Comparison of ENCODE assay signal across 8 mouse cellular contexts in genomic region chr13:21279076-21279475, GRCm38 (mm10). TPM values are rescaled to one million over a fixed set of nuclear protein-coding genes. Genes with fewer than 3 reads are reported as not detected.
DNase-seq lines count a peak whose midpoint lies in the region; ATAC-seq lines count a peak whose summit lies in the region.

No protein-coding gene starts in this region.

- H3K9me3 ChIP-seq in forebrain, embryonic 11.5 days (ENCODE audit: control insufficient read depth, low read length) = no peaks in the 10 kb centered on the region
- no peaks in the 10 kb centered on the region for H3K9me3 ChIP-seq in liver, embryonic 12.5 days (replicated peaks)

- H3K27ac ChIP-seq in forebrain, embryonic 11.5 days (ENCODE audit: low read depth, low read length) = no peak overlapping the region
- H3K27ac ChIP-seq in liver, embryonic 12.5 days = no peak overlapping the region

- peak overlapping the region; percentile 47 for H3K4me2 ChIP-seq in forebrain, embryonic 11.5 days (ENCODE audit: low read depth, low read length, severe bottlenecking)
- H3K4me2 ChIP-seq in liver, embryonic 12.5 days = peak overlapping the region; percentile 74

- no peaks in the 10 kb centered on the region; the same call in 1 of the 2 replicates for H3K27me3 ChIP-seq in forebrain, embryonic 11.5 days (ENCODE audit: control insufficient read depth, insufficient read depth, low read length)
- H3K27me3 ChIP-seq in liver, embryonic 12.5 days (replicated peaks) = peaks cover 3% of the 10 kb centered on the region; the same call in 1 of the 2 replicates

- no peaks in the 10 kb centered on the region; the same call in 1 of the 2 replicates for H3K4me1 ChIP-seq in forebrain, embryonic 11.5 days (replicated peaks; ENCODE audit: control insufficient read depth, insufficient read depth, low read length)
- H3K4me1 ChIP-seq in liver, embryonic 12.5 days = peaks cover 32% of the 10 kb centered on the region

- H3K9ac ChIP-seq in forebrain, embryonic 11.5 days (ENCODE audit: low read length) = peak overlapping the region; percentile 20; the same call in 1 of the 2 replicates
- peak overlapping the region; percentile 61 for H3K9ac ChIP-seq in liver, embryonic 12.5 days

- ATAC-seq in forebrain, embryonic 11.5 days (replicated peaks; ENCODE audit: low FRiP score) = no peak
- no peak for ATAC-seq in liver, embryonic 12.5 days

- peak; percentile 22 to 35 for DNase-seq in cerebellum, postnatal 10 days
- DNase-seq in cerebellum, adult 11-12 months = no peak
- DNase-seq in 3T3-L1 (ENCODE audit: low read depth, low spot score) (peak; percentile 27), adipocyte (ENCODE audit: low spot score) (no peak)
- DNase-seq in forebrain, embryonic 11.5 days (ENCODE audit: low spot score) = no peak
- no peak for DNase-seq in thymus, postnatal 10 days (ENCODE audit: low spot score in 2 of 2)
- DNase-seq in right cerebral cortex, postnatal 14 days = no peak

- peak overlapping the region; percentile 42 for H3K4me3 ChIP-seq in forebrain, embryonic 11.5 days (ENCODE audit: low read depth, low read length)
- peak overlapping the region; percentile 63 for H3K4me3 ChIP-seq in liver, embryonic 12.5 days

- WGBS in forebrain, embryonic 11.5 days = 10% methylated on average over 8 of the region's 8 CpGs
- 4% methylated on average over 8 of the region's 8 CpGs for WGBS in liver, embryonic 12.5 days (ENCODE audit: insufficient replicate concordance)

- no peaks in the 10 kb centered on the region for H3K36me3 ChIP-seq in forebrain, embryonic 11.5 days (ENCODE audit: control insufficient read depth, insufficient read depth, low read length)
- no peaks in the 10 kb centered on the region for H3K36me3 ChIP-seq in liver, embryonic 12.5 days

RNA-seq across cellular contexts. Expression of gene Gpx5, which starts 13.5 kb away (rescaled TPM):
- not detected in 2 replicates for polyA plus RNA-seq in forebrain, embryonic 11.5 days (2014; fragmentation: Nextera tagmentation; extraction: Ambion mirVana)
- polyA plus RNA-seq in liver, embryonic 12.5 days (2016; fragmentation: Nextera tagmentation; extraction: Ambion mirVana) = not detected in 2 replicates

RNA-seq across cellular contexts. Expression of gene Gpx6, which starts 32.8 kb away (rescaled TPM):
- polyA plus RNA-seq in forebrain, embryonic 11.5 days (2014; fragmentation: Nextera tagmentation; extraction: Ambion mirVana) = not detected in 2 replicates
- polyA plus RNA-seq in liver, embryonic 12.5 days (2016; fragmentation: Nextera tagmentation; extraction: Ambion mirVana) = not detected in 2 replicates

Comparison
In these comparisons a context has a peak if more than half of its experiments do, and no peak if none do; other contexts are left out.
1. DNase-seq: peak in cerebellum, postnatal 10 days (2 of 2) and 3T3-L1 (single experiment); none in cerebellum, adult 11-12 months (single experiment), forebrain, embryonic 11.5 days (single experiment), thymus, postnatal 10 days (0 of 2), right cerebral cortex, postnatal 14 days (single experiment) and adipocyte (single experiment).